Comparison of ENCODE assay signal across 8 mouse cellular contexts in the genomic region with DNA sequence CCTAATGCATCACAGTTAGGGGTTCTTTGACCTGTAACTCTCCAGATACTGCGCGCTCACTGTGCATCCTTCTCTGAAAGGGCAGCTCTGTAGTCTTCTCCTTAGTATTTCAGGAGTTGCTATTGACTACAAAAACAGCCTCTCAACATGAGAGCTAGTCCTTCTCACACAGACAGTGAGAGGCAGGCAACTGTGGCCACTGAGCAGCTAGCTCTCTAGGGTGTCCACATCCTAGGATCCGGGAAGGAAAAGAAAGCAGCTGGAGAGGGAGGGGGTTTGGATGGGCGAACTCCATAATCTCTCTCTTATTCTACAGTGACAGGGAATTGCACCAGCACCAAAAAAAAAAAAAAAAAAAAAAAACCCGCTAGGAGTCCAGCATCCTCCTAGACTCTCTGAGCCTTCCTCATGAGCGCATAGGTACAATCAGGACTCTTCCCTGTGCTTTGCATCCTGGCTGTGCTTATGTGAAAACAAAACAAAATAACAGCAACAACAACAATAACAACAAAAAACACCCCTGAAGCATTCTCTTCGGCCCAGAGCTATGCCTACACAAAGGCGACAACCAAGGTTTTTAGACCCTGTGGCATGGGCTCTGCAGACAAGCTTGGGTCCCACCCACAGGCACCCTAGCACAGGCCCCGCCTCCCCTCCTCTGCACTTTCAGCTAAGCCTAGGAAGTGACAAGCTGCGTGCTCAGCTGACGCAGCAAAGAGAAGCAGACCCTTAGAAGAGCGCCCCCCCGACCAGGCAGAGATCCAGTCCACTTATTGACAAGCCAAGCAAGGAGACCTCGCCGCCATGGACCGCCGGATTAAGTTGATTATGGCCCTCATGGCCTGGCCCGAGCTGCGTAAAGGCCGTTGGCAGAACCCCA. TPM values are rescaled to one million over a fixed set of nuclear protein-coding genes. Genes with fewer than 3 reads are reported as not detected.
DNase-seq lines count a peak whose midpoint lies in the region; ATAC-seq and TF ChIP-seq lines count a peak whose summit lies in the region.

A gene (plus strand): TSS at position 791 of the 880 bp plus-strand sequence.

- H3K4me3 ChIP-seq in cerebellum, adult 2 months (replicated peaks; ENCODE audit: insufficient read depth, low read depth, low read length), result peak within 1 kb of the TSS; percentile 97
- H3K4me3 ChIP-seq in liver, embryonic 15.5 days (replicated peaks), result peak within 1 kb of the TSS; percentile 33
- H3K4me3 ChIP-seq in neural tube, embryonic 11.5 days (ENCODE audit: low read depth, low read length), result peak within 1 kb of the TSS; percentile 36

- no peak for TF ChIP-seq CTCF in cerebellum, adult 2 months (IDR thresholded peaks at IDR 0.05; ENCODE audit: borderline replicate concordance, insufficient read depth, low read depth, low read length)

- peak; percentile 33 for DNase-seq in ES-CJ7 (ENCODE audit: low read depth, low spot score)
- peak; percentile 75 to 79 for DNase-seq in cerebellum, adult 2 months
- DNase-seq in forelimb bud, embryonic 11.5 days (ENCODE audit: low read depth, low spot score), result peak; percentile 46
- peak; percentile 43 for DNase-seq in heart, postnatal 25 days (ENCODE audit: low spot score)
- peak; percentile 75 for DNase-seq in layer of hippocampus, adult 11-12 months (ENCODE audit: low spot score)
- DNase-seq in neural tube, embryonic 11.5 days (ENCODE audit: low spot score), result peak; percentile 69
- peak; percentile 8 for DNase-seq in testis, postnatal 14 days (ENCODE audit: low spot score)

- peak within 1 kb of the TSS; percentile 54 for H3K4me2 ChIP-seq in liver, embryonic 15.5 days
- peak within 1 kb of the TSS; percentile 45 for H3K4me2 ChIP-seq in neural tube, embryonic 11.5 days (ENCODE audit: low read depth)

- H3K9me3 ChIP-seq in liver, embryonic 15.5 days (replicated peaks), result no peaks in the 10 kb centered on the region
- H3K9me3 ChIP-seq in neural tube, embryonic 11.5 days (ENCODE audit: control insufficient read depth, low read length), result no peaks in the 10 kb centered on the region

- no peaks in the 10 kb centered on the region for H3K27me3 ChIP-seq in cerebellum, adult 2 months (ENCODE audit: control insufficient read depth, insufficient read depth, low read length)
- H3K27me3 ChIP-seq in liver, embryonic 15.5 days, result no peaks in the 10 kb centered on the region
- no peaks in the 10 kb centered on the region for H3K27me3 ChIP-seq in neural tube, embryonic 11.5 days (ENCODE audit: control insufficient read depth, insufficient read depth, low read length)

- ATAC-seq in liver, embryonic 15.5 days (ENCODE audit: insufficient read depth), result no peak
- ATAC-seq in neural tube, embryonic 11.5 days (ENCODE audit: insufficient read depth, low FRiP score, low TSS enrichment), result peak; percentile 89

- 11% methylated on average over 19 of the region's 20 CpGs for WGBS in cerebellum, adult 2 months
- 27% methylated on average over 20 of the region's 20 CpGs for WGBS in liver, embryonic 15.5 days (ENCODE audit: insufficient replicate concordance)
- 27% methylated on average over 20 of the region's 20 CpGs for WGBS in neural tube, embryonic 11.5 days

- intact Hi-C loops in heart, postnatal 25 days (cut with DNase I), result no loop called here

- TF ChIP-seq POLR2A in cerebellum, adult 2 months (IDR thresholded peaks at IDR 0.05; ENCODE audit: borderline replicate concordance, insufficient read depth, low read length), result peak; percentile 65; the same call in 1 of the 2 replicates

- H3K36me3 ChIP-seq in liver, embryonic 15.5 days (replicated peaks), result no peaks in the 10 kb centered on the region
- H3K36me3 ChIP-seq in neural tube, embryonic 11.5 days (ENCODE audit: control insufficient read depth, insufficient read depth, low read length), result no peaks in the 10 kb centered on the region

- no peaks in the 10 kb centered on the region for H3K4me1 ChIP-seq in cerebellum, adult 2 months (ENCODE audit: control insufficient read depth, insufficient read depth, low read length)
- H3K4me1 ChIP-seq in liver, embryonic 15.5 days (replicated peaks), result no peaks in the 10 kb centered on the region
- no peaks in the 10 kb centered on the region for H3K4me1 ChIP-seq in neural tube, embryonic 11.5 days (ENCODE audit: control insufficient read depth, insufficient read depth, low read length)

- no peak within 1 kb of the TSS for H3K9ac ChIP-seq in liver, embryonic 15.5 days
- peak within 1 kb of the TSS; percentile 52 for H3K9ac ChIP-seq in neural tube, embryonic 11.5 days (ENCODE audit: low read length)

- peak within 1 kb of the TSS; percentile 96 for H3K27ac ChIP-seq in cerebellum, adult 2 months (ENCODE audit: insufficient read depth, low read length)
- no peak within 1 kb of the TSS for H3K27ac ChIP-seq in liver, embryonic 15.5 days (replicated peaks)
- no peak within 1 kb of the TSS for H3K27ac ChIP-seq in neural tube, embryonic 11.5 days (ENCODE audit: low read depth, low read length)

RNA-seq across cellular contexts. Expression of the gene that starts here (rescaled TPM):
- polyA plus RNA-seq in cerebellum, adult 2 months (2012; rRNA removed), result 296 and 324 TPM in 2 replicates
- total RNA-seq in heart, postnatal 25 days (2021), result 10 to 100 TPM; 13.9 to 18.3 TPM
- polyA plus RNA-seq in liver, embryonic 15.5 days (2015; fragmentation: Nextera tagmentation; extraction: Ambion mirVana), result 2.2 and 3.1 TPM in 2 replicates
- polyA plus RNA-seq in neural tube, embryonic 11.5 days (2014; fragmentation: Nextera tagmentation; extraction: Ambion mirVana), result 60.1 and 62.8 TPM in 2 replicates

Comparison
In these comparisons a context has a peak if more than half of its experiments do, and no peak if none do; other contexts are left out.
1. RNA of the gene that starts here (polyA plus RNA-seq): 296 to 324 TPM in cerebellum, adult 2 months and 60.1 to 62.8 TPM in neural tube, embryonic 11.5 days; 2.2 to 3.1 TPM in liver, embryonic 15.5 days; every median in the first group is over 10 times any median in the second.
2. DNase-seq: peak in every context shown above with its lines; median percentile 77 in cerebellum, adult 2 months; 75 in layer of hippocampus, adult 11-12 months; 69 in neural tube, embryonic 11.5 days; 46 in forelimb bud, embryonic 11.5 days; 43 in heart, postnatal 25 days; 33 in ES-CJ7; 8 in testis, postnatal 14 days.
3. H3K4me3 ChIP-seq: peak in every context shown above with its lines; median percentile 97 in cerebellum, adult 2 months; 36 in neural tube, embryonic 11.5 days; 33 in liver, embryonic 15.5 days.